Mouse (Mus musculus): ENCODE results near the gene Pdlim4.

Pdlim4 gene

GRCm38 (mm10) chr11:54068520-54069371 lies at the start of gene Pdlim4:
Pdlim4 (minus strand) TSS chr11:54069014.
- DNase-seq (ENCODE audit: low spot score in 2 of 2), result no peak

DNA sequence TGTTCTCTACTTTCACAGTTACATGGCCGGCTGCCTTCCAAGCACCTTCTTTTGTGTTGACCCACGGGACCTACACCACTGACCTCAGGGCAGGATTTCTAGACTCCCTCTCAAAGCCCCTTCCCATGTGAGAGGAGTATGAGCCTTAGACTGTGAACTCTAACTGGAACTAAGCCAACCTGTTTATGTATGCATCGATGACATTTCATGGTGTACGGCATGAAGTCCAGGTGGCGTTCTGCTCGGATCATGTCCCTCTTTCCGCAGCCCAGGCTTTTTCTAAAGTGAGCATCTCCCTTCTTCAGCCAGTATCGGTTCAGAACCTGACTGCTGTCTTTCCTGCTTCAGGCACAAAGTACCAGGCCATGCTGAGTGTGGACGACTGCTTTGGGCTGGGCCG lies 48.3 kb upstream of the Pdlim4 start:
- no peak for DNase-seq (ENCODE audit: low spot score in 2 of 2)

DNA sequence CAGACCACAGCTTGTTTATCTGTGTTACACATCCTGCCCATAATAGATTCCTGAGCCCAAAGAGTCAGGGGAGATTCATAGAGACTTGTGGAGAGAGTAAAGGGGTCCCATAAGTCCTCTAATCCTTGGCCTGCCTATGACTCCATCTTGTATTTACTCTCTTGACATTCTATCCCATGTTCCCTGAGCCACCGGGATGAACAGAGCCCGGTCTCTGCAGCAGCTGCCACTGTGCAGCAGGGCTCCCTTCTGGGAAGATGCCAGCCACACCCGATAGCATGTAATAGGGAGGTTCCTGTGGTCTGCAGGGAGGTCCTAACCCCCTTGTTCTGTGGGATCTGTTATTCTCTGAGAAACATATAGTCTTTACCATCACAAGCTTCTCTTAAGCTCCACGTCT lies 47.6 kb upstream of the Pdlim4 start:
- DNase-seq (ENCODE audit: low spot score in 2 of 2), result no peak

DNA sequence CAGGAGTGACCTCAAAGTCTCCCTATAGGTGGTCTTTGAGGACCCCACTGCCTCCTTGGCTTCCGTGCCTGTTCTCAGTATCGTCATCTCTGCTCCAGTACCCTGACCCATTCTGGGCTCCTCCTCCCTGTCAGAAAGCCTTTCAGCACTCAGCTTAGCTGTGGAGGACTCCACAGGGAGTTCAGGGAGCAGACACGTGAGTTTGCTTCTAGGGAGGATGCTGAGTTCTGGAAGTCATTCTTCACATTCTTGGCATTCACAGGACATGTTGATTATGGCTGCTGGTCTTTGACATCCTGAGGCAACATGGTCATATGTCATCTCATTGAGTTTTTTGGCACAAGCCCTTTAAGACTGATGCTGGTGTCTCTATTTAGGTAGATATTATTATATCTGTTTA lies 47.1 kb upstream of the Pdlim4 start:
- DNase-seq (ENCODE audit: low spot score in 2 of 2), result no peak

DNA sequence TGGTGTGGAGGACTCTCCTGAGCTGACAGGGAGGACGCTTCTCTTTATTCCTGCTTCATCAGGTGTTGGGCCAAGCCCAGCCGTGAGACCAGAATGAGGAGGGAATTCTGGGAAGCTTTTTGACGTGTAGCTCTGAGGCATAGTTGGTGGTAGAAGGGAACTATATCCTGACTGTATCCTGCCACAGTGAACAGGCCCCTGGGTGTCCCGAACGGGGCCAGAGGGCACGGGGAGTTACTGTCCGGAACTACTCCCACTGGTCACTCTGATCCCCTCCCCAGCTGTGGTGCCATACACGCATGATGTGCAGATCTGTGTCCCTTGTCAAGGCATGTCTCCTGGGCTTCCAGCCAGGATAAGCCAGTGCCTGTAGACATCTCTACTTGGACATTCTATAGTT lies 46.5 kb upstream of the Pdlim4 start:
- DNase-seq (ENCODE audit: low spot score in 2 of 2), result no peak

- DNase-seq (ENCODE audit: low spot score in 2 of 2), result no peak
These were observed 45.9 kb upstream of the Pdlim4 start for GRCm38 (mm10) chr11:54114746-54115145.

- no peak for DNase-seq (ENCODE audit: low spot score in 2 of 2)
These were observed 44.5 kb upstream of the Pdlim4 start for GRCm38 (mm10) chr11:54113352-54113751.

- peak; percentile 85 to 88 for DNase-seq (ENCODE audit: low spot score in 2 of 2)
These were observed 44.1 kb upstream of the Pdlim4 start for GRCm38 (mm10) chr11:54112920-54113319.

DNA sequence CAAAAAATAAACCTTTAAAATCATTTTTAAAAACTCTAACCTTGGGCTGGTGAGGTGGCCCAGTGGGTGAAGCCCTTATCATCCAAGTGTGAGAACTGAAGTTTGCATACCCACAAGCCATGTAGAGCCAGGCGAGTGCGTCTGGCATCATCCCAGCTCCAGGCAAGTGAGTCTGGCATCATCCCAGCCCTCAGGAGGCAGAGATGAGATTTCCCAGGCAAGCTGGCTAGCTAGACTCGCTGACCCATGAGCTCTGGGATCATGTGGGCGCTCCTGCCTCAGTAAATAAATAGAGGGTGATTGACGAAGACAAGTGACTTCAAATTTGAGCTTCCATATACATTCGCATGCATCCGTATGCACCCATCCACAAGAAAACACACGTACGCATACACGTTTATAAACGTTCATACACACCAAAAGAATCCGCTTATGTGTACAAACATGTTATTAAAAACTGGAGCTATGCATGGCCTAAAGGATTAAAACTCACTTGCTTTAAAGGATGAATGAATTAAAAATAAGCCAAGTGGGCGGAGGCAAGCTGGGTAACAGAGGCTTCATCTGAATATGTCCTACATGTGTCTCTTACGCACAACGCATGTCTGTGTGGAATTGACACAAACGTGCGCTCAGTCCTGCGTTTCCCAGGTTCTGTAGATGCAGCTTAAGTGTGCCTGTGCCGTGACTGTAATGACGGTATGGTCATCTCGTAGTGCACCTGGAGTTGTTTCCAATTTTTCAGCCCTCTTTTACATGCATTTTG lies 43.3 kb upstream of the Pdlim4 start:
- DNase-seq (ENCODE audit: low spot score in 2 of 2), result peak in 1 of 2 experiments; percentile 47

DNA sequence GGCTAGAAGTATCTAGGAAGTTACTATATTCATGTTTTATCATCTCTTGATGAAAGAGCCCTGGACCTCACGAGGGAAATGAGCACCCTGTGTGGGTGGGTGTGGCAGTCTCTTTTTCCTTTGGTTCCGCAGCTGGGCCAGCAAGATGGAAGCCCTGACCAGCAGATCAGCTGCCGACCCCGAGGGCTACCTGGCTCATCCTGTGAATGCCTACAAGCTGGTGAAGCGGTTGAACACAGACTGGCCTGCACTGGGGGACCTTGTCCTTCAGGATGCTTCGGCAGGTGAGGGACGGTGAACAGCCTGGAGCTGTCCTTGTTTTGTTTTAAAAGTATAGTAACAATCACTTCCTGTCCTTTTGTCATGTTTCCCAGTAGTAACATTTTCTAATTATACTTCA lies 42.5 kb upstream of the Pdlim4 start:
- no peak for DNase-seq (ENCODE audit: low spot score in 2 of 2)

DNA sequence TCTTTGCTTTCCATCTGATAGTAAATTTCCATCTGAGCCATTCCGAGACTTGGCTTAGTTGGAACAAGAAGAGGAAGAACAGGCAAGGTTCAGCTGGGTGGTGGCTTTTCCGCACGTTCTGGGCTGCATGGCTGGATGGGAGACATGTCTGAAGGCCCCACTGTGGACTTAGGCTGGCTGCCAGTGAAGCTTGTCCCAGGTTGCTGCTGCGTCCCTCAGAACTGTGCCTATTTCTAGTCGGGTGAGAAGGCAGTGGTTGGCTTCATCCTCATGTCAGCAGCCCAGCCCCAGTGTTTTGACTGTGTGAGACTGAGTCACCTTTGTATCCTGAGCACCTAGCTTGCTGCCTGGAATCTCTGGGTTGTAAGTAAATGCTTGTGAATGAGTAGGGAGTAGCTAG lies 40.1 kb upstream of the Pdlim4 start:
- no peak for DNase-seq (ENCODE audit: low spot score in 2 of 2)

DNA sequence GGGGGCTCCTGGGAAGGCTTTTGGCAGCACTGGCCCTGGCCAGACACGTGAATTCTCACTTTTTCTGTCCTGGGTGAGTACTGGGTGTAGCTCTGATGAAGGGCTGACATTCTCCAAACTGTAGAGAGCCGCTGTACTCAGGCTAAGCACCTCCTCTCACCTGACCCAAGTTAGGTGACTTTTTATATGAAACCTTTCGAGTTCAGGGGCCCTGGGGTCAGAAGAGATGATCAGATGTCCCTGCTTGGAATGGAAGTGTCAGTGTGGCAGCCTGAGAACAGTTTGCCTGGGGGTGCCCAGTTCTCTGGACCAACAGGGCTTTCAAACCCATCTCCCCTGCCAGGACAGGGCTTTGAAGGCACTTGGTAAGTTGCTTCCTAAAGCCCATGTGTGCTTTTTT lies 39.3 kb upstream of the Pdlim4 start:
- DNase-seq (ENCODE audit: low spot score in 2 of 2), result no peak

GRCm38 (mm10) chr11:54107239-54107638 lies 38.4 kb upstream of the Pdlim4 start:
- no peak for DNase-seq (ENCODE audit: low spot score in 2 of 2)

- DNase-seq (ENCODE audit: low spot score in 2 of 2), result no peak
These were observed 37.9 kb upstream of the Pdlim4 start for GRCm38 (mm10) chr11:54106676-54107075.

DNA sequence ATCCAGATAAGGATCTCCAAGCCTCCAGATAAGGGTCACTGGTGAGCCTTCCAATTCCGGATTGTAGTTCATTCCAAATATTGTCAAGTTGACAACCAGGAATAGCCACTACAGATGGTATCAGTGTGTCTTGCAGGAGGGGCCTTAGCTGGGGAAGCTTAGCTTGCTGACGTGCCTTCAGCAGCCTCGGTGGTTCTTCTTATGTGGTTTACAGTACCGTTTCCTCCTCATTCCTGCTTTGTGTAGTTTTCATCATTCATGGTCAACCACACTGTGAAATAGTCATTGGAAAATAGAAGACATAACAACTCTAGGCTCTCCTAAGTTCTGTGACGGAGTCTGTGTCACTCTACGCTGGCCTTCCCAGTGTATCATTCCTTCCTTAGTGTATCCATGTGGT lies 36.2 kb upstream of the Pdlim4 start:
- DNase-seq (ENCODE audit: low spot score in 2 of 2), result no peak

GRCm38 (mm10) chr11:54102706-54103449 lies 34.1 kb upstream of the Pdlim4 start:
- DNase-seq (ENCODE audit: low spot score in 2 of 2), result no peak

- DNase-seq (ENCODE audit: low spot score in 2 of 2), result no peak
These were observed 32.9 kb upstream of the Pdlim4 start for GRCm38 (mm10) chr11:54101701-54102100.

- peak; percentile 46 to 51 for DNase-seq (ENCODE audit: low spot score in 2 of 2)
These were observed 32.1 kb upstream of the Pdlim4 start for GRCm38 (mm10) chr11:54100692-54101591.

GRCm38 (mm10) chr11:54100045-54100691 lies 31.4 kb upstream of the Pdlim4 start, which contains the start of gene P4ha2:
P4ha2 (plus strand) TSS chr11:54100095.
- peak in 1 of 2 experiments; percentile 30 for DNase-seq (ENCODE audit: low spot score in 2 of 2)

DNA sequence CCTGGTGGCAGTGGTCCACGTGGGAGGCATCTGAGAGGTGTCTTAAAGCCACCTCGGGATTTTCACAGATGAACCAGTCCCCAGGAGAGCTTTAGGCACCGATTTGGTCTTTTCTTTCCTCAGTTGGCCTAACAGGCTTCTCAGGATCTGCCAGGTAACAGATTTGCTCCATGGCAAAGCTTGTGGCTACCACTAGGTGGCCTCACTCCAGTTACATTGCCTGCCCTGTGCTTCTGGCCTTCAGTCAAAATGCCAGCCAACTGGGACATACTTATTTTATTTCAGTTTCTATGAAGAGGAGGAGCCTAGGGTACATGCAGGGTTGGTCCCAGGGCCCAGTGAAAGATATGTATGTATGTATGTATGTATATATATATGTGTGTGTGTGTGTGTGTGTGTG lies 24.2 kb upstream of the Pdlim4 start:
- DNase-seq (ENCODE audit: low spot score in 2 of 2), result peak in 1 of 2 experiments; percentile 37

- no peak for DNase-seq (ENCODE audit: low spot score in 2 of 2)
These were observed 23.4 kb upstream of the Pdlim4 start for GRCm38 (mm10) chr11:54092188-54092587.
